Mouse (Mus musculus): ENCODE results near the gene Ern1. TPM values are rescaled to one million over a fixed set of nuclear protein-coding genes. Genes with fewer than 3 reads are reported as not detected.

Ern1 gene
- 115 TPM for polyA plus RNA-seq (2017; shearing (Covaris generic))

GRCm38 (mm10) chr11:106487733-106488115, at the start of gene Ern1:
Ern1 (minus strand) TSS chr11:106487852.

GRCm38 (mm10) chr11:106387791-106388216, 99.8 kb downstream of the Ern1 start, which contains the start of gene Icam2:
Icam2 (minus strand) TSS chr11:106388075.

DNA sequence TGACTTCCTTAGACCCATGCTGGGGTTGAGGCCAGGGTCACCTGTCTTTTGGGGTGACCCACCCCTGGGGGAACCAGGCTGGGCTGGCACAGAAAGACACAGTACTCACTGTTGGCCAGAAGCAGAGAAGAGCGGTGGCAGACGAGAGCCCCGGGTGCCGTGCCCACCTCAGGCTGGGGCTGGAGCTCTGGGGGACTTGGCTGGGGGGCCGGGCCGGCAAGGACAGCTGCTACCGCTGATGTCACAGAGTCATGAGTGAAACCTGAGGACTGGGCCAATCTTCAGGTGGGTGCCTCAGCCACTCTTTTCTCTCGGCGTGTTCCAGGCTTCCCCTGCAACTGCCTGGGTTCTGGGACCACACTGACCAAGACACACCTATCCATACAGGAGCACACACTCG, 122.3 kb downstream of the Ern1 start, which contains the start of gene Prr29:
Prr29 (plus strand) TSS at position 107 of the 400 bp plus-strand sequence.

DNA sequence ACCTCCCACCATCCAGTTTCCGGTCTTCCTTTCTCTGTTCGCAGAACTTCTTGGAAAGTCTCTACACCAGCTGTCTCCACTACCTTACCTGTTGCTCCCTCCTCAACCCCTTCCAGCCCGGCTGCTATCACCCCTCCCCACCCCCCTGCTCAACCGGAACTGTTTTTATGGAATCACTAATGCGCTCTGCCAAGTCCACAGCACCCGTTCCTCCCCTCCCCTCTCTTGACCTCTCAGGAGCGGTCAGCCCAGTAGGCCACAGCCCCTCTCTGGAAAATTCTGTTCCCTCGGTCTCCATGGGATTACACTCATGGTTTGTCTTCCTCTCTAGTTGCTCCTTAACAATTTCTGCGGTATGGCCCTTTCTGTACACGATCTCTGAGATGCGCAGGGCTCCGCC, 134.5 kb downstream of the Ern1 start, which contains the start of gene Scn4a:
Scn4a (minus strand) TSS at position 101 of the 400 bp plus-strand sequence.

Other genes with a start within 250 kb of the Ern1 start
- gene Ftsj3, start 231.8 kb downstream of the Ern1 start, polyA plus RNA-seq (2017; shearing (Covaris generic)): 79.2 TPM
- 134 TPM for gene Psmc5, start 231.7 kb downstream of the Ern1 start, polyA plus RNA-seq (2017; shearing (Covaris generic))
- gene Smarcd2, start 214.9 kb downstream of the Ern1 start, polyA plus RNA-seq (2017; shearing (Covaris generic)): 119 TPM
- 0.35 TPM for gene Tcam1, start 211.2 kb downstream of the Ern1 start, polyA plus RNA-seq (2017; shearing (Covaris generic))
- gene Gh, start 186.0 kb downstream of the Ern1 start, polyA plus RNA-seq (2017; shearing (Covaris generic)): not detected
- 0.44 TPM for gene Cd79b, start 173.1 kb downstream of the Ern1 start, polyA plus RNA-seq (2017; shearing (Covaris generic))
- gene Scn4a, start 134.6 kb downstream of the Ern1 start, polyA plus RNA-seq (2017; shearing (Covaris generic)): 0.06 TPM
- gene Prr29, start 122.4 kb downstream of the Ern1 start, polyA plus RNA-seq (2017; shearing (Covaris generic)): not detected
- gene Icam2, start 99.8 kb downstream of the Ern1 start, polyA plus RNA-seq (2017; shearing (Covaris generic)): 88.7 TPM
- gene Tex2, start 125.6 kb upstream of the Ern1 start, polyA plus RNA-seq (2017; shearing (Covaris generic)): 70.2 TPM

Measured in effector memory CD4-positive, alpha-beta T cell, adult 7 months (primary cell).